Mouse (Mus musculus) natural killer cell, adult 2 months (primary cell): ENCODE data around the gene Nectin2.
A peak's percentile ranks its signal among the peaks of the same experiment; 100 is the strongest.
"Not testable (repeated sequence)": the region's sequence is repeated elsewhere in the genome, so short reads cannot be mapped to it uniquely, and the experiment has no call there.

Experiments
- DNase-seq, 2 experiments: peaks; one replicate each; pipeline ENCODE4 v3.0.0; 2022; ENCODE audit warnings: low spot score in 2 of 2

The Nectin2 gene

DNA sequence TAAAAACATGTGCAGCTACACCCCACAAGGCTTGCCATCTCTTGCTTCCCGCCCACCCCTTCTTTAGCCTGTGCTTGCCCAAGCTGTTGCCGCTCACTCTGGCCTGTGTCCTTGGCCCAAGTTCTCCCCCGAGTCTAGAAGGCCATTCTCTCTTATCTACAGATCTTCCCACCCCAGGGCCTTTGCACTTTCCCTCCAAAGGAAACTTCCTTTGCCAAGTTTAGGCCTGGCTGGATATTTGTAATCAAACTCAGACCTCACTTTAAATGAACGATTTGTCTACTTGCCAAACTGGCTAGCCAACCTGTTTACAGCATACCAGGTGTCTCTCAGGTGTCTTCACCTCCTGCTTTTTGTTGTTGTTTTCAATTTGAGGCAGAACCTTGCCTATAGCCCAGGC, 59.4 kb downstream of the Nectin2 start:
- DNase-seq: no peak

DNA sequence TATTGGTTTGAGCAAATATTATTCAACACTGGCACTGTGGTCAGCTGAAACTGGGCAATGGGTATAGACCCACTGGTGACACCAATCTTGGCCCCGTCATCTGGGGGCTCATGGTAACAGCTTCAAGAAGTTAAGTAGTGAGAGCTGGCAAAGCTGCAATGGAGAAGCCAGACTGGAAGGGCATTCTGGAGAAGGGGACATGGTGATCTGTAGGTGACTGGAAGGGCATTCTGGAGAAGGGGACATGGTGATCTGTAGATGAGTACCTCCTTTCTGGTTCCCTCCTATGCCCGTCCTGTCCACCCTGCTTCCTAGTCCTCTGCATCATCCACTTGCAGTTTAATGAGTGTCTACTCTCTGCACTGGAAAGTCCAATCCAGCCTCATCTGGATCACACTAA, 61.7 kb downstream of the Nectin2 start:
- DNase-seq: no peak

DNA sequence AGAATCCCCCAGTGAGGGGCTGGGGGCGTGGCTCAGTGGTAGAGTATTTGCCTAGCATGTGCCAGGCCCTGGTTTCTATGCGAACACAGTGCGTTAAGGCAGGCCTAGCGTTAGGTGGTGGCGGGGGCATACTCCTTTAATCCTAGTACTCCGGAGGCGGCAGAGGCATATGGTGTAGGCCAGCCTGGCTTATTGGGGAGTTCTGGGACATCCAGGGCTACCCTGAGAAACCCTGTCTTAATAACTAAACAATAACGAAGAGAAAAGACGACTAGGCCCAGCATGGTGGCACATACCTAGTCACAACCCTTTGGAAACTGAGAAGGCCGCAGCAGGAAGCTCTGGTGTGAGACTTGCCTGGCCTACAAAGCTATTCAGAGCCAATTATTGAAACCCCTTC, 62.2 kb downstream of the Nectin2 start:
- DNase-seq: no peak

DNA sequence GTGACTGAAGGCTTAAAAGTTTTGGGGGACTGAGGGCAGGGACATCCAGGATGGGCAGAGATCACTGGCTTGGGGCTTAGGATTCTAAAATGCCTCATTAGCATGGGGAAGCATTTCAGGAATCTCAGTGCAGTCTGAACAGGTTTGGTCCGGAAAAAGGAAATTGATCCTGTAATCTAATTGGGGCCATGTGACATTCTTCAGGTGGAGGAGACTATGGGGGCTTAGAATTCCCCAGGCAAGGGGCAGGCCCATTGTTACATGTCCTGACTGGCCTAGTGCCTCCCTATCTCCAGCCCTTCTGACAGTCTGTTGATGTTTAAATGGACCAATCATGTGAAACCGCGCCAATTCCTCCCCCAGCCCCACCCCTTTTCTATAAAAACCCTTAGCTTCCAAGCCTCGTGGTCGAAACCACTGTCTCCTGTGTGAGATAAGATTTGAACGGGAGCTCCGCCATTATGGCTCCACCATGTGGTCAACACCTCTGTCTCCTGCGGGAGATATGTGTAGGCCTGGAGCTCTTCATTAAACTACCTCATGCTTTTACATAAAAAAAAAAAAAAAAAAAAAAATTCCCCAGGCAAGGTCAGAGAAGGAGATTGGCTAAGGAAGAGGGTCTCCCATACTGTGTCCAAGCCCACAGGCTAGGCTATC, 63.2 kb downstream of the Nectin2 start:
- DNase-seq: not testable (repeated sequence)

DNA sequence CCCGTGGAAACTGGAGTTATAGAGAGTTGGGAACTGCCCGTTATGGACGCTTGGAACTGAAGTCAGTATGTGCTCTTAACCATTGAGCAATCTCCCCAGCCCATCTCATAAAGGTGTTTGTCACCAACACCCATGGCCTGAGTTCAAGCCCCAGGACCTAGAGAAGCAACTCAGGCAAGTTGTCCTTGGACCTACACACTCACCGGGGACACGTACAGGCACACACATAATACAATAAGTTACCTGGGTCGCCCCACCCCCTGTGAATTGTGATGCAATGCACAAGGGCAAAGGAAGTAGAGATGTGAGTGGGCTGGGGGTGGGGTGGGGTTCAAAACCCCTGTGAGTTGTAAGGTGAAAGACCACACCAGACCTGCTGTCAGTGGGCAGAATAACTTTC, 63.8 kb downstream of the Nectin2 start:
- no peak for DNase-seq

DNA sequence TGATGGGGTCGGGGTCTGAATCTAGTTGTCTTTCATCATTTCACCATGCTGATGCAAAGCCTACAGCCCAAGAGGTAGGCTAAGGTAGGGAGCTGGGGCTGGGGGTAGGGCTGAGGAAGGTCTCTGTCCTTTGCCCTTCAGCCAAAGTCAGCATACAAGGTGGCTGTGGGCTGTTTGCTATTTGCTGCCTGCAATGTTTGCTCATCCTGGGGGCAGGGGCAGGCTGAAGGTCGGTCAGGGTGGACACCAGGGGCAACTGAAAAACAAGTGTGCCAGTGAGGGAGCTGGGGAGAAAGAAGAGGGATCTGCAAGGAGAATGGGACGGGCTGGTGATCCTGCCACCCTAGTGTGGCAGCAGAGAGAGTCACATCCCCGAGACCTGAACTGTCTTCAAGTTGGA, 64.9 kb downstream of the Nectin2 start:
- DNase-seq: no peak

DNA sequence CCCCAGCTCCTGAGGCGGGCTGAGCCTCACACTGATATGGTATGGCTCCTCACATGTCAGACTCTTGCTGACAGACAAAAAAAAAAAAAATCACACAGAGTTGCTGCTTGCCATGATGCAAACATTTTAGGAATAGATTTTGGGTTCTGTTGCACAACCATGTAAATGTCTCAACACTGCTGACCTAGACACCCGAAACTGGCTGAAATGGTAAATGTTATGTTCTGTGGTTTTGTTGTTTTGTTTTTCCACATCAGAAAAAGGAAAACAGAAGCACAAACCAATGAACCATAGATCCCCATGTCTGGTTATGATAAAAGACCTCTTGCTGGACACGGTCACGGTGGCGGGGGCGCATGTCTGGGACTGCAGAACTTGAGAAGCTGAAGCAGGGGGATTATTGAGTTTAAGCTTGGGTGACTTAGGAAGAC, 66.5 kb downstream of the Nectin2 start:
- DNase-seq: peak in 1 of 2 experiments; percentile 53

DNA sequence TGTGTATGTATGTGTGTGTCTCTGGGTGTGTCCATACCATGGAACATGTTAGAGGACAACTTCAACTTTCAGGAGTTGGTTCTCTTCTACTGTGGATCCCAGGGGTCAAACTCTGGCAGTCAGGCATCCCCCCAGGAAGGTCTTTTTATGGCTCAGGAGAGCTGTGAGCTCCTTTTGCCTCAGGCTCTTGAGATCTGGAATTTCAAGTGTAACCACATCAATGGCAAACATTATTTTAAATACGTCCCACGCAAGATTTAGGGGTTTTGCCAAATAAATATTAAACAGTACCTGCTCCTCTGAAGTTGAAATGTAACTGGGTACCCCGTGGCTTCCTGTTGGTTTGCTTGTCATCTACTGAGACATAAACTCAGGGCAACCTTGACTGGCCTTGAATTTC, 67.3 kb downstream of the Nectin2 start:
- DNase-seq: no peak

DNA sequence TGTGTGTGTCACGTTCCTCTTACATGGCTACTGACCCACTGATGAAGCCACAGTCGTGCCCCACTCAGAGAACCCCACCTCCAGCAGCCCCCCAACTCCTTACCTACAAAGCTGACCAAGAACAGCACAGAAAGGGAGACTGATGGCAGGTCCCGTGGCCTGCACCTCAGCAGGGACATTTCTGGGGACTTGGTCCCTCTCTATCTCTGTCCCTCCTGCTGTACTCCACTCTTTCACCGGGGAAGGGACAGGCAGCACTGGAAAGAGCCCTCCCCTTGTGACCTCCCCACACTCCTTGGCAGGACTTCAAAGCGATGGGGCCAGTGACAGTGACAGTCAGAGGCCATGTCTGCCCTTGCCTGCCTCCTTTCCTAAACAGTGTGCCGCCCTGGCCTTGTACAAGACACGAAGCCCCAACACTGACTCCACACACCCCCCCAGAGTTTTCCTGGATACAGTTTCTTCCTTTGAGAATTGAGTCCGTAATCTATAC, 69.0 kb downstream of the Nectin2 start, which contains the start of the genes Gm44805 and Apoc4:
Gm44805 (minus strand) TSS at position 222 of the 493 bp plus-strand sequence.
Apoc4 (minus strand) TSS at position 278 of the 493 bp plus-strand sequence.
- DNase-seq: no peak

DNA sequence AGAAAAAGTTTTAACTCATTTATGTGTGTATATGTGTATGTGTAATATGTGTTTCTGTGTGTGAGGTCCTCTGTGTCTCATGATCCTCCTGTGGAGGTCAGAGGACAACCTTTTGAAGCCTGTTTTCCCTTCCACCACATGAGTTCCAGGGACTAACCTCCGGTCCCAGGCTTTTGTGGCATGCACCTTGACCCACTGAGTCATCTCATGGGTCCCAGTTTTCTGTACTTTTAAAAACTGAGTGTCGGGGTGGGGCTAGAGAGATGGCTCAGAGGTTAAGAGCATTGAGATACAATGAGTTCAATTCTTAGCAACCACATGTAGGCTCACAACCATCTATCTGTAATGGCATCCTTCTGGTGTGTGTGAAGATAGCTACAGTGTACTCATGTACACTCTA, 69.6 kb downstream of the Nectin2 start:
- DNase-seq: no peak

DNA sequence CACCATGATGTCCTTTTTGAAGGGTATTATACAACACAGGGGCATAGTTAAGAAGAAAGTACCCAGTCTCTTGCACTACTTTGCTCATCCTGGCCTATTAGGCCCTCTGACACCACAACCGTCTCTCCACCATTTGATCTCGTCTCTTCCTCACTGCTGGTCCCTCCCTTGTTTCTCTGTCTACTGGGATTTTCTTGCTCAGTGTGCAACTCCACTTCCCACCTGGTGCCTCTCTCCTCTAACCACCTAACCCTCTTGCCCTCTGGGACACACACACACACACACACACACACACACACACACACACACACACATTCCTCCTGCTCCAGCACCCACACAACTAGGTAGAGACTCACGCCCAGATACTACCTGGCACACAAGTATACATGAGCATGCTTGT, 71.4 kb downstream of the Nectin2 start:
- DNase-seq: no peak

DNA sequence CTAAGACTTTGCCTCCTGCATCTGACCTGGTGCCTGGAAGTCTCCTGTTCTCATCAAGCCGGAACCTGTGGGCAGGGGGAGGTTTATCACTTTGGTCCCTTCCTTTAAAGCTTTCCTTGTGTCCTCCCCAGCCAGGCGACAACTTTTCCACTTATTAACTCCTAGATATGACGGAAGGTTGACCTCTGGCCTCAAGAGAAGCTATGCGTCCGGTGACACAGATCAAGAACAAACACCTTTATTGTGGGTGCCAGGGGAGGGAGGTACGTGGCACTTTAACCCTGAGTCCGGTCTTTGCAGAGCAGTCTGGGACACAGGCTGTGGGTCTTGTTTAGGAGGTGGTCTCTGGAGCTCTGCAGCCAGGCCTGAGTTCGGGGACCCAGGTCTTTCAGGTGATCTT, 72.4 kb downstream of the Nectin2 start, which contains the start of gene Apoc2:
Apoc2 (minus strand) TSS at position 70 of the 400 bp plus-strand sequence.
- no peak for DNase-seq

DNA sequence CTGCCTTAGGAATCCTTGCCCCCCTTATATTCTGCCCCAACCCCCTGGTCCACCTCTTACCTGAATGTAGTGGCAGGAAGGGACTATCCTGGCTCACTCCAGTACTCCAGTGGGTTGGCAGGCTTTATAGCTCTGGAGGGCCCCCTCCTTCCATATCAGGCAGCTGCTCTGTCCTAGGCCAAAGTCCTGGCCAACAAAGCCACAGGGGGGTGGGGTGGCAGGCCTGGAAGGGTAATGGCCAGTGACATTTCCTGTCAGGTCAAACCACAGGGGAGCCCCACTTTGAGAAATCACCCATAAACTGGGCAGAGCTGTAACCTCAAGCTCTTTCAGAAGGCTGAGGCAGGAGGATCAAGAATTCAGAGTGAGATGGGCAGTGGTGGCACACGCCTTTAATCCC, 73.6 kb downstream of the Nectin2 start:
- DNase-seq: peak in 1 of 2 experiments; percentile 27

DNA sequence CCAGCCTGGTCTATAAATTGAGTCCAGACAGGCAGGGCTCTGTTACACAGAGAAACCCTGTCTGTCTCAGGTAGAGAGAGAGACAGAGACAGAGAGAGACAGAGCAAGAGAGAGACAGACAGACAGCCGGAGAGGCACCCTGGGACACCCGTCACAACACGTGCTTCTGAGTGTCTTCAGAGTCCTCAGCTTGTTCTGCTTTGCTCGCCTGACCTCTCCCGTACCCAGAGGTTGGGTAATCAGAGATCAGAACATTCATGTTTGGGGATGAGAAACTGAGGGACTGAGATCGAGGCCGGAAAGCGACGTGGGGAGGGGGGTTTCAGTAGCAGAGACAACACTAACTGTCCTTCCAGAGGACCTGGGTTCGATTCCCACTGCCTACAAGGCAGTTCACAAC, 74.5 kb downstream of the Nectin2 start:
- no peak for DNase-seq

DNA sequence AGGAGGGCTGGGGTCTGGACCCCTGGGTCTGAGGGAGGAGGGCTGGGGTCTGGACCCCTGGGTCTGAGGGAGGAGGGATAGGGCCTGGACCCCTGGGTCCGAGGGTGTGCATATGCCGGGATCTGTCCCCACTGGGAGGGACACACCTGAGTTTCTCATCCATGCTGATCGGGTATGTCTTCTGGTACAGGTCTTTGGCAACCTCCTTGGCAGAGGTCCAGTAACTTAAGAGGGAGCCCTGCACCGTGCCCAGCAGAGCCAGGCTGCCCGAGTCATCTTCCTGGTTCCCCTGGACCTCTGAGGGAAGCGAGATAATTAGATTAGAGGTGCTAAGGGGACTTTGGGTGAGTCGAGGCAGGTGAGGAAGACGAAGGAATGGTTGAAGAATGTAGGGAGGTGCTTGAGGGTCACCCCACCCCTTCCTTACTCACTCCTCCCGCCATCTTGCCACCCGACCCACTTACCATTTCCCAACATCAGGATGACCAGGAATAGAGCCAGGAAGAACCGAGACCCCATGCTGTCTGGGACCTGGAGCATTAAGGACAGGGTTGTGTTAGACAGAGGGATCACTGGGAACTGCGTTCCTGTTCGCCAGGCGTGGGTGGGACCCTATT, 77.1 kb downstream of the Nectin2 start:
- no peak for DNase-seq

DNA sequence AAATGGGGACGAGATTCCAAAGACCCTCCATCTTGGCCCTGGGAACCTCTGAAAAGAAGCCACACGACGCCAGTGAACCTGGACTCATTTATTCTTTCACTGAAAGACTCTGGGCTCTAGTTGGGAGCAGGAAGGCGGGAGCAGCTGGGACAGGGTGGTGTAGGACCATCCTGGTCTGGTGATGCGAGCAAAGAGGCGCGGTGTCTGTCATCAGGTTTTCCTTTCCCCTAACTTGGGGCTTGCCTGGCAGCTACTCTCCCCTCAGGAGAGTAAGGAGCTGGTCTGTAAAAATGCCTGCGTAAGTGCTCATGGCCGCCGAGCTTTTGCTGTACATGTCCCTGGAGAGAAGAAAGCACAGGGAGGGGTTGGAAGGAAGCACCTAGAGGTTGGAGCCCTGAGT, 78.8 kb downstream of the Nectin2 start:
- DNase-seq: no peak

DNA sequence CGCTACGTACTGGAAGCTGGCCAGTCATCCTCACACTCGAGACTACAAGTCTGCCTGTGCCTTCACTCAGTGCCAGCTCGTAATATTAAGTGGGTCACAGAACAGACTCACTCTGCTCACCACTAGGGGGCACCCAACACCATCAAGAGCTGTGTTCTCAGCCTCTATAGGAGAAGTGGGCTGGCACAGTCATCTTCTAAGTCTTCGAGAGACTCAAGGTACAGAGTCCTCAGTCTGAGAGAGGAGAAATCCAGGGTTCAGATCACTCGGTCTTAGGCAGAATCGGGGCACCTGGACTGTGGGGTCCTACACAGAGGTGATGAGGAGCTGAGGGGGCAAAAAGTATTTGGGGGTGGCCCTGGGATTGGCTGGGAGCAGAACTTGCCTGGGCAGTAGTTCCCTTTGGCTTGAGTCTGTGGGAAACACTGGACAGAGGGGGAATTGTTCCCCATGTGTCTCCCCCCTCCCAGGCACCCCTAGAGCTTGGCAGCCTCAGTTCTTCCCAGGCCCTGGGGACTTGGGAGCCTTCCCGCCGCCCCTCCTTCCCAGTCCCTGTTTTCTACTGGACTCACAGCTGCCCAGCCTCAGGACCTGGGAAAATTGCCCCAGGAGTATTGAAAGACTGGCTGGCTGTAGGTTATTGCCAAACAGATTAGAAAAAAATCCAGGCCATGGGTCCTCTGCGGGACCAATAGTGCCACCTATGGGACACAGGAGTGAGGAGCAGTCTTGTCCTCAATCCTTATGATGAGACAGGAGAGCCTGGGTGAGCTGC, 81.1 kb downstream of the Nectin2 start:
- peak; percentile 84 to 91 for DNase-seq

DNA sequence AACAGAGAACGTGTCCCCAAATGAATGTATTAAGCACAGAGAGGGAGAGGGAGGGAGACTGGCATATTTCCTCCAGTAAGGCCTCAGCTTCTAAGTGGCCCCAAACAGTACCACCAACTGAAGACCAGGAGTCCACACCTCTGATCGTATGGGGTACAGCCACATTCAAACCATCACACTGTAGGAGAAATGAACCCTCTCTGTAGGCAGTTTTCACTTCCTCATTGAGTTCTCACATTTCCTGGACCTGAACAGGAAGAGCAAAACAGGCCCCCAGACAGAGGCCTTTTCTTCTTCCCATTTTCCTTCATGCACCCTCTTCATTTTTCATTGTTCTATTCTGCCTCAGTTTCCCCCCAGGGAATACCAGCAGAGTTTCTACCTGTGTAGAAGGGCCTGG, 82.8 kb downstream of the Nectin2 start:
- peak in 1 of 2 experiments; percentile 29 for DNase-seq

DNA sequence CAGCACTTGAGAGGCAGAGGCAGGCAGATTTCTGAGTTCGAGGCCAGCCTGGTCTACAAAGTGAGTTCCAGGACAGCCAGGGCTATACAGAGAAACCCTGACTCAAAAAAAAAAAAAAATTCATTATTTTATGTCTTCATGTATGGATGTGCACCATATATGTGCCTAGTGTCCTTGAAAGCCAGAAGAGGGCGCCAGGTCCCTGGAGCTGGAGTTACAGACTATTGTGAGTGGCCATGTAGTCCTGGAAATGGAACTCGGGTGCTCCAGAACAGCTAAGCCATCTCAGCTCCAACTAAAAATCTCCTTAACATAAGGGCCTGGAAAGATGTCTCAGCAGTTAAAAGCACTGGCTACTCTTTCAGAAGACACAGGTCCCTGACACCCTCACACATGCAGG, 83.5 kb downstream of the Nectin2 start:
- no peak for DNase-seq
